Mouse (Mus musculus): ENCODE data around the gene Gspt2. TPM values are rescaled to one million over a fixed set of nuclear protein-coding genes. Genes with fewer than 3 reads are reported as not detected.

Gene Gspt2
- polyA plus RNA-seq, 1 experiment from 2014 or later = 29.3 TPM

Other genes starting within 250 kb of the Gspt2 start
- gene Maged1, start 93.9 kb upstream of the Gspt2 start, polyA plus RNA-seq (2015; fragmentation: Nextera tagmentation; extraction: Ambion mirVana) = 1,073 and 1,116 TPM in 2 replicates
- gene Zxdb, start 88.5 kb downstream of the Gspt2 start, polyA plus RNA-seq (2015; fragmentation: Nextera tagmentation; extraction: Ambion mirVana) = 1.4 and 1.6 TPM in 2 replicates